Mouse (Mus musculus): ENCODE data around the gene Usp11. TPM values are rescaled to one million over a fixed set of nuclear protein-coding genes. Genes with fewer than 3 reads are reported as not detected.

Gene Usp11
- polyA plus RNA-seq, 1 experiment: 10.8 TPM

DNA sequence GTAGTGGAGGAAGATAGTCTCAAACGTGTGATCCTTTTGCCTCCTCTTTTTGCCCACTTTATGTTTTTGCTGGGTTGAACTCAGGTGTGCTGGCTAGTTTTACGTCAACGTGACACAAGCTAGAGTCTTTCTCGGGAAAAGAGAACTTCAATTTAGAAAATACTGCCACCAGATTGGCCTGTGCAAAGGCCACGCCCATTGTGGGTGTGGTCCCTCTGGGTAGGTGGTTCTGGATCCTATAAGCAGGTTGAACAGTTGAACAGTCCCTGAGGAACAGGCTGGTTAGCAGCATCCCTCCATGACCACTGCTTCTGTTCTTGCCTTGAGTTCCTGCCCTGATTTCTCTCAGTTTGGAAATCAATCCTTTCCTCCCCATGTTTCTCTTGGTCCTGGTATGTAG lies 25.0 kb downstream of the Usp11 start:
- no peak for TF ChIP-seq GATA1 (IDR thresholded peaks at IDR 0.05; ENCODE audit: low read length)

GRCm38 (mm10) chrX:20736479-20736878 lies 32.8 kb downstream of the Usp11 start:
- no peak for TF ChIP-seq GATA1 (IDR thresholded peaks at IDR 0.05; ENCODE audit: low read length)

GRCm38 (mm10) chrX:20748829-20749228 lies 45.1 kb downstream of the Usp11 start:
- TF ChIP-seq GATA1 (IDR thresholded peaks at IDR 0.05; ENCODE audit: low read length): no peak

DNA sequence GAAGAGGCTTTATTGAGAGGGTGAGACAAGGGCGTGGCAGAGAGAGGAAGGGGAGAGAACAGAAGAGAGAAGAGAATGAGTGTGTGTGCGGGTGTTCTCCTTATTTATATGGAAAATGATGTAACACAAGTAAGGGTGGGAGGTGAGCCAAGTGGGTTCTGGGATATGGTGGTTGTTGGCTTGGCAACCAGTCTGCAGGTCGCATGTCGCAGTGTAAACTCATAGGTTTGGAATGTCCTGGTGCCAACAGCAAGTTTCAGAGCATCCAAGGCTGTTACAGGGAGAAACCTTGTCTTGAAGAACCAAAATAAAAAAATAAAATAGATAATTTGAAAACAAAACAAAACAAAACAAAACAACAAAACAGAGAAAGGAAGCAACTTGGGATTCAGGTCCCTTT lies 57.5 kb downstream of the Usp11 start:
- no peak for TF ChIP-seq GATA1 (IDR thresholded peaks at IDR 0.05; ENCODE audit: low read length)

Other genes with a start within 250 kb of the Usp11 start
- not detected in 2 replicates for gene Rgn, start 154.1 kb upstream of the Usp11 start, polyA plus RNA-seq (2012)
- 15.0 and 19.1 TPM in 2 replicates for gene Rbm10, start 86.4 kb upstream of the Usp11 start, polyA plus RNA-seq (2012)
- 440 and 744 TPM in 2 replicates for gene Ndufb11, start 86.3 kb upstream of the Usp11 start, polyA plus RNA-seq (2012)
- 205 and 213 TPM in 2 replicates for gene Uba1, start 45.6 kb upstream of the Usp11 start, polyA plus RNA-seq (2012)
- 90.8 and 112 TPM in 2 replicates for gene Cdk16, start 16.0 kb upstream of the Usp11 start, polyA plus RNA-seq (2012)
- 12.7 and 47.6 TPM in 2 replicates for gene Araf, start 93.9 kb downstream of the Usp11 start, polyA plus RNA-seq (2012)
- gene Timp1, start 166.3 kb downstream of the Usp11 start, polyA plus RNA-seq (2012): not detected in 2 replicates
- gene Syn1, start 217.1 kb downstream of the Usp11 start, polyA plus RNA-seq (2012): not detected in 2 replicates
- 3.8 and 5.4 TPM in 2 replicates for gene Cfp, start 227.6 kb downstream of the Usp11 start, polyA plus RNA-seq (2012)
- 15.0 and 17.8 TPM in 2 replicates for gene Elk1, start 246.7 kb downstream of the Usp11 start, polyA plus RNA-seq (2012)

Data from G1E-ER4 (cell line).